Mouse (Mus musculus) forebrain, embryonic 13.5 days (tissue): ENCODE data around the gene Ttc17. TPM values are rescaled to one million over a fixed set of nuclear protein-coding genes. Genes with fewer than 3 reads are reported as not detected.

Experiments used
- ATAC-seq: fragments of 200-750 bp; cut with Nextera tagmentation; 2 replicates; pipeline ENCODE4 v1.8.0; 2017
- H3K27ac ChIP-seq: fragments of 300-500 bp; sonication (generic); 2 replicates; pipeline ENCODE4 v1.5.1; 2015; ENCODE audit warnings: inconsistent platforms, mild to moderate bottlenecking, moderate library complexity
- H3K27me3 ChIP-seq: fragments of 300-500 bp; sonication (generic); 2 replicates; pipeline ENCODE4 v1.6.1; 2015; ENCODE audit warnings: mild to moderate bottlenecking, inconsistent platforms
- H3K36me3 ChIP-seq: fragments of 300-500 bp; sonication (generic); 2 replicates; pipeline ENCODE4 v1.6.1; 2015; ENCODE audit warnings: mild to moderate bottlenecking, inconsistent platforms; ENCODE audit not compliant: poor library complexity, severe bottlenecking
- H3K4me1 ChIP-seq: fragments of 300-500 bp; sonication (generic); 2 replicates; pipeline ENCODE4 v1.6.1; 2015; ENCODE audit warnings: inconsistent platforms
- H3K4me2 ChIP-seq: fragments of 300-500 bp; sonication (generic); 2 replicates; pipeline ENCODE4 v1.6.1; 2015; ENCODE audit warnings: inconsistent platforms, mild to moderate bottlenecking, moderate library complexity
- H3K4me3 ChIP-seq: fragments of 300-500 bp; sonication (generic); 2 replicates; pipeline ENCODE4 v1.5.1; 2015; ENCODE audit warnings: mild to moderate bottlenecking, inconsistent platforms
- H3K9ac ChIP-seq: fragments of 300-500 bp; sonication (generic); 2 replicates; pipeline ENCODE4 v1.6.1; 2015; ENCODE audit warnings: mild to moderate bottlenecking, inconsistent platforms
- H3K9me3 ChIP-seq: fragments of 300-500 bp; sonication (generic); replicated peaks from 2 replicates; pipeline ENCODE4 v1.6.1; 2016; ENCODE audit warnings: inconsistent platforms
- WGBS: fragments of 180-500 bp; shearing (Covaris S2); methylation state at CpG from one replicate; pipeline ENCODE4 v1.1.7; 2015; 5-methylcytosine and 5-hydroxymethylcytosine counted together
- polyA plus RNA-seq: library from polyadenylated mRNA; unstranded; fragments of >200 nt; fragmentation: Nextera tagmentation; extraction: Ambion mirVana; gene quantifications from 2 replicates; pipeline ENCODE4 v1.2.1, GENCODE M21; 2015

The Ttc17 gene
- polyA plus RNA-seq, 1 experiment from 2014 or later = 17.0 TPM

- no peak for ATAC-seq
- no peak overlapping the region for H3K9ac ChIP-seq
Observed at GRCm38 (mm10) chr2:94287435-94287834, 119.1 kb downstream of the Ttc17 start.

GRCm38 (mm10) chr2:94283526-94283925 is 123.0 kb downstream of the Ttc17 start:
- no peak for ATAC-seq
- Histone ChIP-seq H3K27ac (no peak overlapping the region), H3K4me2 (no peak overlapping the region), H3K9ac (no peak overlapping the region), H3K9me3 (no peaks in the 10 kb centered on the region), H3K27me3 (no peaks in the 10 kb centered on the region), H3K4me3 (no peak overlapping the region), H3K36me3 (no peaks in the 10 kb centered on the region), H3K4me1 (peaks cover 17% of the 10 kb centered on the region)
- WGBS = 86% methylated on average over 6 of the region's 6 CpGs

More at GRCm38 (mm10) chr2:94287435-94287834, 119.1 kb downstream of the Ttc17 start:
- H3K9me3 ChIP-seq = no peaks in the 10 kb centered on the region
- no peak overlapping the region for H3K4me2 ChIP-seq
- H3K27ac ChIP-seq = no peak overlapping the region
- WGBS = 54% methylated on average over 7 of the region's 7 CpGs
- H3K4me3 ChIP-seq = no peak overlapping the region
- no peaks in the 10 kb centered on the region for H3K36me3 ChIP-seq
- no peaks in the 10 kb centered on the region for H3K27me3 ChIP-seq
- H3K4me1 ChIP-seq = peaks cover 38% of the 10 kb centered on the region

- H3K4me3 ChIP-seq = no peak overlapping the region
- 78% methylated on average over 5 of the region's 5 CpGs for WGBS
- H3K4me1 ChIP-seq = peaks cover 5% of the 10 kb centered on the region; the same call in 1 of the 2 replicates
- ATAC-seq = no peak
- no peaks in the 10 kb centered on the region for H3K27me3 ChIP-seq
- H3K27ac ChIP-seq = no peak overlapping the region
- H3K36me3 ChIP-seq = no peaks in the 10 kb centered on the region
- H3K9ac ChIP-seq = no peak overlapping the region
- no peak overlapping the region for H3K4me2 ChIP-seq
- no peaks in the 10 kb centered on the region for H3K9me3 ChIP-seq
Observed at GRCm38 (mm10) chr2:94279596-94279995, 126.9 kb downstream of the Ttc17 start.

GRCm38 (mm10) chr2:94276103-94276502 is 130.4 kb downstream of the Ttc17 start:
- Histone ChIP-seq H3K36me3 (no peaks in the 10 kb centered on the region), H3K4me1 (peaks cover 11% of the 10 kb centered on the region), H3K4me3 (no peak overlapping the region), H3K9me3 (no peaks in the 10 kb centered on the region), H3K27me3 (no peaks in the 10 kb centered on the region), H3K4me2 (no peak overlapping the region), H3K27ac (no peak overlapping the region), H3K9ac (no peak overlapping the region)
- 66% methylated on average over 4 of the region's 4 CpGs for WGBS
- no peak for ATAC-seq

GRCm38 (mm10) chr2:94275658-94276057 is 130.8 kb downstream of the Ttc17 start:
- no peaks in the 10 kb centered on the region for H3K27me3 ChIP-seq

GRCm38 (mm10) chr2:94273154-94274021 is 133.1 kb downstream of the Ttc17 start:
- Histone ChIP-seq H3K4me1 (peaks cover 11% of the 10 kb centered on the region), H3K27me3 (no peaks in the 10 kb centered on the region), H3K36me3 (no peaks in the 10 kb centered on the region), H3K9me3 (no peaks in the 10 kb centered on the region), H3K4me3 (peak overlapping the region; percentile 57), H3K27ac (peak overlapping the region; percentile 55; the same call in 1 of the 2 replicates), H3K9ac (peak overlapping the region; percentile 84), H3K4me2 (peak overlapping the region; percentile 95)
- under 1% methylated on average over 63 of the region's 72 CpGs for WGBS
- ATAC-seq = peak; percentile 93

More at GRCm38 (mm10) chr2:94275658-94276057, 130.8 kb downstream of the Ttc17 start:
- Histone ChIP-seq H3K4me3 (no peak overlapping the region), H3K9ac (no peak overlapping the region), H3K36me3 (no peaks in the 10 kb centered on the region), H3K27ac (no peak overlapping the region), H3K4me1 (peaks cover 11% of the 10 kb centered on the region), H3K9me3 (no peaks in the 10 kb centered on the region), H3K4me2 (no peak overlapping the region)
- ATAC-seq = no peak
- 83% methylated on average over 3 of the region's 3 CpGs for WGBS

GRCm38 (mm10) chr2:94271176-94271575 is 135.3 kb downstream of the Ttc17 start:
- Histone ChIP-seq H3K36me3 (no peaks in the 10 kb centered on the region), H3K4me2 (no peak overlapping the region), H3K9ac (no peak overlapping the region), H3K27me3 (no peaks in the 10 kb centered on the region), H3K27ac (no peak overlapping the region), H3K9me3 (no peaks in the 10 kb centered on the region), H3K4me3 (no peak overlapping the region), H3K4me1 (peaks cover 33% of the 10 kb centered on the region)
- no peak for ATAC-seq
- 96% methylated on average over 10 of the region's 10 CpGs for WGBS

- peaks cover 49% of the 10 kb centered on the region for H3K4me1 ChIP-seq
- H3K27ac ChIP-seq = no peak overlapping the region
- no peaks in the 10 kb centered on the region for H3K36me3 ChIP-seq
- 88% methylated on average over 8 of the region's 8 CpGs for WGBS
- ATAC-seq = no peak
- H3K4me3 ChIP-seq = no peak overlapping the region
- no peak overlapping the region for H3K4me2 ChIP-seq
- no peak overlapping the region for H3K9ac ChIP-seq
- no peaks in the 10 kb centered on the region for H3K27me3 ChIP-seq
- no peaks in the 10 kb centered on the region for H3K9me3 ChIP-seq
Observed at GRCm38 (mm10) chr2:94268835-94269234, 137.7 kb downstream of the Ttc17 start.

GRCm38 (mm10) chr2:94267213-94267850 is 139.2 kb downstream of the Ttc17 start:
- Histone ChIP-seq H3K27ac (peak overlapping the region; percentile 94), H3K9me3 (no peaks in the 10 kb centered on the region), H3K27me3 (no peaks in the 10 kb centered on the region), H3K4me1 (peaks cover 54% of the 10 kb centered on the region), H3K36me3 (no peaks in the 10 kb centered on the region), H3K4me3 (no peak overlapping the region), H3K4me2 (peak overlapping the region; percentile 72), H3K9ac (no peak overlapping the region)
- 8% methylated on average over 4 of the region's 4 CpGs for WGBS
- no peak for ATAC-seq

GRCm38 (mm10) chr2:94266381-94267160 is 139.9 kb downstream of the Ttc17 start:
- peak overlapping the region; percentile 72 for H3K4me2 ChIP-seq
- H3K27ac ChIP-seq = peak overlapping the region; percentile 94
- no peak for ATAC-seq
- peaks cover 60% of the 10 kb centered on the region for H3K4me1 ChIP-seq
- H3K36me3 ChIP-seq = no peaks in the 10 kb centered on the region
- 13% methylated on average over 7 of the region's 7 CpGs for WGBS
- no peaks in the 10 kb centered on the region for H3K9me3 ChIP-seq
- H3K9ac ChIP-seq = no peak overlapping the region
- H3K4me3 ChIP-seq = no peak overlapping the region; the same call in 1 of the 2 replicates
- no peaks in the 10 kb centered on the region for H3K27me3 ChIP-seq

GRCm38 (mm10) chr2:94265221-94266191 is 141.0 kb downstream of the Ttc17 start:
- under 1% methylated on average over 16 of the region's 16 CpGs for WGBS
- H3K27me3 ChIP-seq = no peaks in the 10 kb centered on the region
- H3K4me1 ChIP-seq = peaks cover 61% of the 10 kb centered on the region

More at GRCm38 (mm10) chr2:94265221-94266191, 141.0 kb downstream of the Ttc17 start:
- no peaks in the 10 kb centered on the region for H3K36me3 ChIP-seq
- H3K9me3 ChIP-seq = no peaks in the 10 kb centered on the region
- peak overlapping the region; percentile 50 for H3K9ac ChIP-seq
- ATAC-seq = peak; percentile 75
- peak overlapping the region; percentile 94 for H3K27ac ChIP-seq
- H3K4me3 ChIP-seq = peak overlapping the region; percentile 43
- H3K4me2 ChIP-seq = peak overlapping the region; percentile 72
